Mouse (Mus musculus) midbrain, embryonic 11.5 days (tissue): Measurements from ENCODE around the gene Nol4l. TPM values are rescaled to one million over a fixed set of nuclear protein-coding genes. Genes with fewer than 3 reads are reported as not detected.

Experiments used
- ATAC-seq: fragments of 200-750 bp; cut with Nextera tagmentation; 2 replicates; pipeline ENCODE4 v1.8.0; 2017; ENCODE audit warnings: moderate TSS enrichment, moderate library complexity; ENCODE audit not compliant: low FRiP score
- DNase-seq: peaks from one replicate; pipeline ENCODE4 v3.0.0; 2015; ENCODE audit warnings: low spot score; ENCODE audit errors: missing footprints
- H3K27ac ChIP-seq: fragments of 300-500 bp; sonication (generic); 2 replicates; pipeline ENCODE4 v1.5.1; 2014; ENCODE audit warnings: low read depth, low read length
- H3K27me3 ChIP-seq: fragments of 300-500 bp; sonication (generic); 2 replicates; pipeline ENCODE4 v1.6.1; 2014; ENCODE audit warnings: mild to moderate bottlenecking, low read length, moderate library complexity, mixed read lengths; ENCODE audit not compliant: control insufficient read depth, insufficient read depth
- H3K36me3 ChIP-seq: fragments of 300-500 bp; sonication (generic); 2 replicates; pipeline ENCODE4 v1.6.1; 2014; ENCODE audit warnings: mild to moderate bottlenecking, low read length, moderate library complexity, mixed read lengths; ENCODE audit not compliant: control insufficient read depth, insufficient read depth
- H3K4me1 ChIP-seq: fragments of 300-500 bp; sonication (generic); 2 replicates; pipeline ENCODE4 v1.6.1; 2014; ENCODE audit warnings: low read length; ENCODE audit not compliant: control insufficient read depth, insufficient read depth
- H3K4me2 ChIP-seq: fragments of 300-500 bp; sonication (generic); 2 replicates; pipeline ENCODE4 v1.6.1; 2014; ENCODE audit warnings: mild to moderate bottlenecking, moderate library complexity
- H3K4me3 ChIP-seq: fragments of 300-500 bp; sonication (generic); 2 replicates; pipeline ENCODE4 v1.5.1; 2014; ENCODE audit warnings: low read depth, low read length
- H3K9ac ChIP-seq: fragments of 300-500 bp; sonication (generic); 2 replicates; pipeline ENCODE4 v1.6.1; 2014; ENCODE audit warnings: low read length
- H3K9me3 ChIP-seq: fragments of 300-500 bp; sonication (generic); 2 replicates; pipeline ENCODE4 v1.6.1; 2016; ENCODE audit warnings: low read length; ENCODE audit not compliant: control insufficient read depth
- WGBS: fragments of 180-500 bp; shearing (Covaris S2); extraction: QIAGEN DNeasy Blood & Tissue Kit; methylation state at CpG from one replicate; pipeline ENCODE4 v1.1.7; 2014; 5-methylcytosine and 5-hydroxymethylcytosine counted together
- polyA plus RNA-seq: library from polyadenylated mRNA; unstranded; fragments of >200 nt; fragmentation: Nextera tagmentation; extraction: Ambion mirVana; gene quantifications from 2 replicates; pipeline ENCODE4 v1.2.1, GENCODE M21; 2014

Nol4l gene
- polyA plus RNA-seq, 1 experiment from 2014 or later: 19.9 TPM

DNA sequence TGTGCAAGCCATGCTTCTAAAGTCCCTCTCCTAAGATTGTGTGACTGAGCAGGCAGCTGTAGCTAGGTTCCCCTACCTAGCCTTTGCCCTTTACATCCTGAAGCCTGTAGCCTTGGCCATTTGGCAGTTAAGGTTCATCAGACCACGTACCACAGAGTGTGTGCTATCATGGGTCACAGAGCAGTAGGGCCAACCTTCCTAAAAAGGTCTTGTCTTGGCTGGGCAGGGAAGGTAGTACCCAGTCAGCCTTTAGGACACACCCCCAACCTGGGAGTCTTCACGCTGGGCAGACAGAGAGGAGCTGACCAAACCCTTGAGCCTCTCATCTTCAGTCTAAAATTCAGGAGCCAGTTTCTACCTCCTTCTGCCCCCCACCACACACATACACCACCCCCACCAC lies 89.0 kb downstream of the Nol4l start:
- Histone ChIP-seq H3K36me3 (no peaks in the 10 kb centered on the region), H3K27me3 (no peaks in the 10 kb centered on the region), H3K27ac (no peak overlapping the region; the same call in 1 of the 2 replicates), H3K4me3 (no peak overlapping the region), H3K9me3 (no peaks in the 10 kb centered on the region), H3K4me2 (no peak overlapping the region), H3K4me1 (peaks cover 46% of the 10 kb centered on the region), H3K9ac (no peak overlapping the region; the same call in 1 of the 2 replicates)
- DNase-seq: no peak
- 66% methylated on average over 2 of the region's 2 CpGs for WGBS
- no peak for ATAC-seq

DNA sequence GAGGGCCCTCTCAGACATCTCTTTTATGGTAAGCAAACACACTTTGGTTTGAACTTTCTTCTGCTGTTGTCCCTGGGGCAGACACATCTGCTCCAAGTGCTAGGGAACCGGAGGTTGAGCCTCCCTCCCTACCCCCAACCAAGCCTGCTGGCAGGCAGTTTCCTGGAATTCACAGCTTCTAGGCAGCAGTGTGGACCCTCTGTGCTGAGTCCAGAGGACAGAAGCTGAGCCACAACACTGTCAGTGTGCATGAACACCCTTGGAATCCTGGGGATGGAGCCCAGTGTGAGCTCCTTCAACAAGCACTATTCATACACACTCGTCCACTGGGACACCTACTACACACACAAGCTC lies 92.5 kb downstream of the Nol4l start:
- DNase-seq: no peak
- peak overlapping the region; percentile 20; the same call in 1 of the 2 replicates for H3K27ac ChIP-seq
- WGBS: 52% methylated on average over 2 of the region's 2 CpGs
- peaks cover 60% of the 10 kb centered on the region for H3K4me1 ChIP-seq
- H3K9me3 ChIP-seq: no peaks in the 10 kb centered on the region
- H3K27me3 ChIP-seq: no peaks in the 10 kb centered on the region
- ATAC-seq: no peak
- H3K9ac ChIP-seq: no peak overlapping the region
- no peak overlapping the region for H3K4me3 ChIP-seq
- H3K4me2 ChIP-seq: no peak overlapping the region
- no peaks in the 10 kb centered on the region for H3K36me3 ChIP-seq

DNA sequence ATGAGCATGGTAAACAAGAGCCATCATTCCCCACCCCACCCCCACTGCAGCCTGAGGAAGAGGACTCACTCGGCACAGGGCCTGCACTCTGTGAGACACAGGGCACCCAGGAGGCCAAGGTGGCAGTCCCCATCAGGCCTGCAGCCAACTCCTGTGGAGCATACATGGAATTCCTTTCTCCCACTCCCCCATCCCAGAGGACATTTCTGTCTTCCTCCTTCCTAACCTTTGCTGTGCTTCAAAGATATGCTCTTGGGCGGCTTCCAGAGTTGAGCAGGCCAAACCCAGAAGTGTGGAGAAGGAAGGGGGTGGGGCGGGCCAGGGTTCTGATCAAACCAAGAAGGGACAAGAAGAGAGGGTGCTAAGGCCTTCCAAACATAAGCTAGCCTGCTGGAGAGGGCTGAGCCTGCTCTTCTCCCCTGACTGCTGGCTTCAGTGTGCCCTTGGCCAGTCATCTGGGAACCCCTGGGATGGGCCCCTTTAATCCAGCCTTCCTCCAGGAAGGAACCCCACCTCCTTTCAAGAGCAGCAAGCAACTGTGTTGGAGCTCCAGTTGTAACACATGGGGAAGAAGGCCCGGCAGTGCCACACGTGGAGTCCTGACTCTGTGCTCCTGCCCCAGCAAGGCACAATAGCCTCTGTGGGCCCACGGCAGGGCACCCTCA lies 93.0 kb downstream of the Nol4l start:
- Histone ChIP-seq H3K4me1 (peaks cover 55% of the 10 kb centered on the region), H3K36me3 (no peaks in the 10 kb centered on the region), H3K27ac (no peak overlapping the region), H3K27me3 (no peaks in the 10 kb centered on the region), H3K9ac (no peak overlapping the region), H3K4me2 (no peak overlapping the region), H3K9me3 (no peaks in the 10 kb centered on the region), H3K4me3 (no peak overlapping the region)
- 40% methylated on average over 6 of the region's 6 CpGs for WGBS
- ATAC-seq (no peak), DNase-seq (no peak)

DNA sequence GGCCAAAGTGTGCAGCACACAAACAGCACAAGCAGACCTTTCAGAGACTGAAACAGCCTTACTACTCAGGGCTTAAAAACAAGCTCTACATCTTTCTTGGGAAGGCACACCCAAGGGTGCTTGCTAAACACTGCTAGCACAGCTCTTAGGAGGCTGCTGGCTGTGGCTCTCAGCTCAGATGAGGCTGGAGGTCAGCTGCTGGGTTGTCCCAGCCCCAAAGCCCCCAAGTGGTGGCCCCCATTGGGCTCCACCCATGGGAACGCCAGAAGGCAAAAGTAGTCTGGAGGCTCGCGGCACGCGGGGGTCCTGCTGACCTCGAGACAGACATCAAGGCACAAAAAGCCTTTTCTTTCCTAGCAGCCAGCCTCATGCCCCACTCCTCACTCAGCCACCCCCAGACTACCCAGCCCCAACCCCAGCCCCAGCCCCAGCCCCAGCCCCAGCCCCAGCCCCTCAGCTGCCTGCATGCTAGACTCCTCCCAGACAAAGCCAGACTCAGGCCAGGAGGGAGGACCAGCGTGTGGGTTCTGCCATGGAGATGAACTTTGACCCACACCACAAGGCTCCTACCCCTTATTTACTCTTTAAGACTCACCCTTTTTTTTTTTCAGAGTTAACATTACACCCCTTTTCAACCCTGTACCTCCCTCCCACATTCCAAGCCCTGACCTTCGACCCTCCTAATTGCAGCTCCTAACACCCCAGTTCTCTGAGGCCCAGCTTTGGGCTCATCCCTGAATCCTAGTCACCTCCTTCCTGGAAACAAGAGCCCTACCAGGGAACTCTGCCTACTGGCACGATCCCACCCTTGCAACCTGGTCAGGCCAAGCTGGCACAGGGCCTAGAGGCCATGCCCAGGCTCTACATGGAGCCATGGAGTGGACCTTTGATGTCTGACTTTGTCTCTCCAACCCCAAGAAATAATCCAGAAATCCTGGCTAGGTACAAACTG lies 94.6 kb downstream of the Nol4l start:
- Histone ChIP-seq H3K9me3 (no peaks in the 10 kb centered on the region), H3K4me3 (no peak overlapping the region), H3K9ac (no peak overlapping the region), H3K27me3 (no peaks in the 10 kb centered on the region), H3K4me2 (no peak overlapping the region), H3K27ac (peak overlapping the region; percentile 48), H3K4me1 (peaks cover 43% of the 10 kb centered on the region), H3K36me3 (0 out of 2 replicates have a peak, but pooled peaks cover 2% of the 10 kb centered on the region)
- ATAC-seq (peak; percentile 67), DNase-seq (no peak)
- whole genome bisulfite sequencing: 14% methylated on average over 9 of the region's 9 CpGs

DNA sequence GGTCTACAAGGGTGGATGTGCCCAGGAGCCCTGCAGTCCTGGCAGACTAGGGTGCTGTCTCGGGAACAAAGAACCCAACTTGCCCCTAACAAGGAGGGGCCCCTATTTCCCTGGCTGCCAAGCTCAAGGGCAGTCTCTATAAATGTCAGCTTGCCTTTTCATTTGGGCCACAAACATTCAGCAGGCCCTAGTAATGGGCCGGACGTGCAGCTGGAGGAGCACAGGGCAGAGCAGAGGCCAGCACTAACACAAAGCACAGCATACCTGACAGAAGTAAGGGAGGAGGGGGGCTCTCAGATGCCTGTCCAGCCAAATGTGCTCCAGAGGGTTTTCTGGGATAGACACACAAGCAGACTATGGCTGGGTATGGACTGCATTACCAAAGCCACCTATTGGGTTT lies 95.9 kb downstream of the Nol4l start:
- Histone ChIP-seq H3K4me2 (no peak overlapping the region), H3K27ac (no peak overlapping the region), H3K4me1 (peaks cover 43% of the 10 kb centered on the region), H3K4me3 (no peak overlapping the region), H3K36me3 (0 out of 2 replicates have a peak, but pooled peaks cover 2% of the 10 kb centered on the region), H3K27me3 (no peaks in the 10 kb centered on the region), H3K9ac (no peak overlapping the region), H3K9me3 (no peaks in the 10 kb centered on the region)
- DNase-seq (no peak), ATAC-seq (no peak)
- 75% methylated on average over 3 of the region's 3 CpGs for WGBS

DNA sequence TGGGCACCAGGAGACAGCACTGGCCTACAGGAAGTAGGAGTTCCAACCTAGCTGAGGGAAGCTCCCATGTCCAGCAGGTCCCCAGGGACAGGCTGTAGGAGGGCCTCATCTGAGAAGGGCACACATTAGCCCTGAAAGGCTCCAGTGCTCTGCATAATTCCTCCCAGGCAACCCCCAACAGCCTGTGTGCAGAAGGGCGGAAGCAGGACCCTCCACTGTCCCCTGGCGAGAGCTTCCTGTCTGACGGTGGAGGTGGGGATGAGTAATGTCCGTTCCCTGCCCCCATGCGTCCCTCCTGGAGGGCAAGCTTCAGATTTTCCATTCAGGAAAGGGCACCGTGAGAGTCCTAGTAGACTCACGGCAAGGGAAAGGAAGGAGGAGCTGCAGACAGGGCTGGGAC lies 97.3 kb downstream of the Nol4l start:
- no peak overlapping the region for H3K4me2 ChIP-seq
- ATAC-seq (no peak), DNase-seq (no peak)
- no peak overlapping the region for H3K27ac ChIP-seq
- 55% methylated on average over 7 of the region's 7 CpGs for WGBS
- peaks cover 41% of the 10 kb centered on the region for H3K4me1 ChIP-seq
- no peaks in the 10 kb centered on the region for H3K27me3 ChIP-seq
- no peak overlapping the region for H3K9ac ChIP-seq
- H3K9me3 ChIP-seq: no peaks in the 10 kb centered on the region
- H3K36me3 ChIP-seq: 0 out of 2 replicates have a peak, but pooled peaks cover 2% of the 10 kb centered on the region
- H3K4me3 ChIP-seq: no peak overlapping the region

DNA sequence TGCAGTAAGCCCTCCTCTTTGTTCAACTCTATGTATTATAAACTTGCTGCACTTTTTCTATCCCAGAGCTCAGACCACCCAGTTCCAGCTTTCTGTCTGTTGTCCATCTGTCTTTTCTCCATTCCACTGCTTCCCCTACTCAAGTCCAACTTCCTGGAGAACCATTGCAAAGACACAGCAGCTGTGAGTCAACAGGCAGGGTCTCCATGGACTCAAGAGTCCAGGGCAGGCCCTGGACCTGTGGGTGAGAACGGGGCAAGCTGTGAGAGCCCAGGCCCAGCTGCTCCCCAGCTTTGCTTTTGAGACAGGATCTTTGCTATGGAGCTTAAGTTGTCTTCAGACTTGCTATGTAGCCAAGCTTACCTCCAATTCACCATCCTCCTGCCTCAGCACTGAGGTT lies 99.2 kb downstream of the Nol4l start:
- Histone ChIP-seq H3K4me3 (no peak overlapping the region), H3K9ac (no peak overlapping the region), H3K4me2 (no peak overlapping the region), H3K36me3 (0 out of 2 replicates have a peak, but pooled peaks cover 2% of the 10 kb centered on the region), H3K4me1 (peaks cover 36% of the 10 kb centered on the region), H3K9me3 (no peaks in the 10 kb centered on the region), H3K27ac (no peak overlapping the region), H3K27me3 (no peaks in the 10 kb centered on the region)
- DNase-seq (no peak), ATAC-seq (no peak)
- 85% methylated on average over 1 of the region's 1 CpGs for WGBS

DNA sequence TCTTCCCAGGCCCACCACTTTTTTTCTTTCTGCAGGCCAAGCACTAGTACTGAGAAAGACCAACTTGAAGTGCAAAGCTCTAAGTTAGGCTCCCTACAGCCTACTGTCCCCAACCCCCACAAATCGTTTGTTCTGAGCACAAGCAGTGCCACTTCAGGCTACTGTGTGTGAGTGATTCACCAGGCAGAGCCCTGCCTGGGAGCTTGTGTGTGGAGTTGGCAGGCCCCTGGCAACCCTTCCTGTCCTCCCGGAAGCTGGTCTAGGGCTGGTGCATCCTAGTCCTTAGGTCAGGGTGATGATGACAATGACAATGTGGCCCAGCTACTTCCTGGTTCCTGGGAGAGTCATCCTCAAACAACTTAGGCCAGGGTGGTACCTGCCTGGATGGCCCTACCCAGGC lies 101.3 kb downstream of the Nol4l start:
- DNase-seq: no peak
- H3K4me1 ChIP-seq: peaks cover 19% of the 10 kb centered on the region
- no peaks in the 10 kb centered on the region for H3K9me3 ChIP-seq
- H3K4me3 ChIP-seq: no peak overlapping the region
- no peak for ATAC-seq
- no peak overlapping the region for H3K4me2 ChIP-seq
- no peak overlapping the region for H3K9ac ChIP-seq
- 77% methylated on average over 2 of the region's 2 CpGs for WGBS
- no peak overlapping the region for H3K27ac ChIP-seq
- H3K27me3 ChIP-seq: no peaks in the 10 kb centered on the region; the same call in 1 of the 2 replicates
- H3K36me3 ChIP-seq: 0 out of 2 replicates have a peak, but pooled peaks cover 2% of the 10 kb centered on the region

DNA sequence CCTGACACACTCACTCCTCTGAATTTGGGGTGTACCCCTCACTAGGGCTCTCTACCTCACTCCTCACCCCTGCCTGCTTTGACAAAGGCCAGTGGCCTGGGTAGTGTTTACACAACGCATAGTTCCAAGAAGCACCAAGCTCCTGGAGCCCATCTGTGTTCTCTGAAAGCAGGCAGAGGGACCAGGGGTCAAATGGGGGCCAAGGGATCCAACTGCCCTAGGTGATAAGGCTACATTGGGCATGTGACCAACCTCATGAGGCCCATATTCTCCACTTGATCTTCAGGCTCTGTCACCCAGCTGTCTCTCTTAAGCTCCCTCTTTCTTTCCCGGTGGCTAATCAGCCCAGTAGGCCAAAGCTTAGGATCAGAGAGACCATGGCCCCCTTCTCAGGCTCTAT lies 102.8 kb downstream of the Nol4l start:
- Histone ChIP-seq H3K4me3 (no peak overlapping the region), H3K4me2 (no peak overlapping the region), H3K27ac (no peak overlapping the region), H3K36me3 (0 out of 2 replicates have a peak, but pooled peaks cover 2% of the 10 kb centered on the region), H3K27me3 (no peaks in the 10 kb centered on the region; the same call in 1 of the 2 replicates), H3K9me3 (no peaks in the 10 kb centered on the region), H3K9ac (no peak overlapping the region), H3K4me1 (peaks cover 22% of the 10 kb centered on the region)
- 14% methylated on average over 2 of the region's 2 CpGs for WGBS
- DNase-seq (no peak), ATAC-seq (peak; percentile 51)
